Mouse (Mus musculus) c-Kit-positive CD71-positive TER-119-negative erythroid progenitor cells, embryonic 14.5 days (primary cell): ENCODE results near the gene Ctsd.

Experiments
- DNase-seq: peaks from one replicate; pipeline ENCODE4 v3.0.0-alpha.2; 2013; ENCODE audit warnings: low read depth

Ctsd gene

DNA sequence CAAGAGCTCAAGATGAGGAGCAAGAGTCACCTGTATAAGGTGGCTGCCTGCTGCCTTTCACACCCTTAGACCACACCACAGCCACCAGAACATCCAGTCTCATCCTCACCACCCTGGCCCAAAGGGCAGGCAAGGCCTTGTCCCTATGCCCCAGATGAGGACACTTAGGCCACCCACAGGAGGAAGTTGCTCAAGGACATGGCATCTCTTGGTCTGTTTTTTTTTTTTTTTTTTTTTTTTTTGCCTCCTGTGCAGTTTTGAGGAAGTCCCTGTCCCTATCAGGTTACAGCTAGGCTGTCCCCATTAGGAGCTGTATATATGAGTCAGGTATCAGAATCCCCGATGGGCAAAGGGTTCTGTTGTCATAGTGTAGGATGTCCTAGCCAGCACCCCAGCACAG lies 11.4 kb upstream of the Ctsd start:
- no peak for DNase-seq

DNA sequence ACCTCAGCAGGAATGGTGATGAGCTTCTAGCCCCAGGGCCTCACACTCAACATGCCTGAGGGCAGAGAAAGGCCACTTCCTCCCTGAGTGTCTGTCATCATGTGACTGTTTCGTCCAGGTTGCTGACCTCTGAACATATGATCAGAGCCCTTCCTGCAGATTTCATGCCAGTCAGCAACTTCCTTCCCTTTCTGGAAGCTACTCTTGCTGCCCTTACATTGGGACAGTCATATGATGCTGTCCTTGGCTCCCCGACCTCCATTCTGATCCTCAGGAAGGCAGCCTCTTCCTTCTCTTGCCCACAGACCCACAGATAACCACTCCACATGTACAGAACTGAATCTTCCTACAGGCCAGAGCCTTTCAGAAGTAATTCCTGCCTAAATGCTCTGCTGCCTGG lies 10.2 kb upstream of the Ctsd start:
- no peak for DNase-seq

DNA sequence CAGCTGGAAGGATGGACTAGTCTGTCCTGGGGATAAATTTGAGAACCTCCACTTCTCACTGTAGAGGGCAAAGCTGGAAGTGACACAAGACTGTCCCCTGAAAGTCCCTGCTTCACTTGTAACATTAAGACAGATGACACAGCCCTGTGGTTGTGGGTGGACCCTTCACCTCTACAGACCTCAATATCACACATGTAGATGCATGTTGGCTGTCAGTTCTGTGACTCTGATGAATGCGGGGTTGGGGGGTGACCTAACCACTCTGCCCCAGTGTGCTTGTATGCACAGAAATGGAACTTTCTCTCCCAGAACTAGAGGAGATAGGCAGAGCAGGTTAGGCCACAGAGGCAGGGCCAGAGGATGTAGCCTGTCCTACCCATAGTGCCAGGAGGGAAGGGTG lies 8.8 kb upstream of the Ctsd start:
- no peak for DNase-seq

DNA sequence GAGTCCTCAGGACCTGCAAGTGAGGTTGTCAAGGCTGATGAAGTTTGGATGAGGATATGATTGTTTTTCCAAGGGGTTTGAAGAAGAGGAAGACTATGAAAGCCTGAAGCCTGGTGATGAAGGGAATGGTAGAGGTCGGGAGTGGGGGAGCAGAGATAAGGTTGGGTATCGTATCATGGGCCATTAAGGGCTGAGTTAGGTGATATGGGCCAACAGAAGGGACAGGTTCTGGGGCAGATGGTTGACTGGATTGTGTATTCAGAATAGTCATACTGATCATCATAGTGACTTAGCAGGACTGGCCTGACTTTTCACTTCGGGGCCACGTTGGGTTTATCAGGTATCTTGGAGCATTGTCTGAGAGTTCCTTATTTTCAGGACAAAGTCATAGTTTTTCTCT lies 7.6 kb upstream of the Ctsd start:
- no peak for DNase-seq

DNA sequence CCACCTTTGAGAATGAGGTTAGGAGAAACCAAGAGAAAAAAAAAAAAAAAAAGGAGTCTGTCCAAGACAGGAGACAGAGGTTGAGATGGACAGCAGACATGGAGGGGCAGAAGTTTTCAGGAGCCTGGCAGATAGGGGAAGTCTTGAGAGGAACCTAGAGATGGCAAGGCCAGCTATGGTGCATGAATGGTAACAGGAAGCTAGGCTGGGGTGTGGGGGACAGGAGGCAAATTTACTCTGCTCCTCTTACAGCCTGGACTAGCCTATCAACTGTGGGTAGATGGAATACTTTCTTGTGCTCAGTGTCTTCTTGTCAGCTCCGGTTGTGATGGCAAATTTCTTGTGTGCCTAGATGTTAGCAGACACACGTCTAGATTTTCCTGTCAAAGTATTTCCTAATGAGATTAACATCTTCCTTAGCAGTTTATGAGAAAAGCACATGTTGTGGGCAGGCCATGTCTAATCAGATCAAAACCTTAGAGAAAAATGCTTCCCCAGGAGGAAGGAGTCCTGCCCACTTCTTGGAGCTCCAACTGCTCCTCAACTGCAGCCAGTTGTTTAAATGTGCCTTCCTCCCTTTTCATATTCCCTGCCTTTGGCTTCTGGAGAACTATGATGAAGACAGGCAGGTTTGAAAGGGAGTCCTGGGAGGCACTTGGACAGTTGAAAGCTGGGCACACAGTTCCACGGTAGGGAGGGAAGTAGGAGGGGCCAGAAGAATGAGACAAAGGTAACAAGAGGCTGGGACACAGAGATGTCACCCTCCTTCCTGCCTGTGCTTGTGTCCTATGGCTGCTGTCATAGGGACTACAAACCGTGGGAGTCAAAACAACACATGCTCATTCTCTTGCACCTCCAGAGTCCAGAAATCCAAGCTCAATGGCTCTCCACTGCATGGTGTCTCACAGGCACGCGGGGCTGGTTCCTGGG lies 6.7 kb upstream of the Ctsd start:
- no peak for DNase-seq

DNA sequence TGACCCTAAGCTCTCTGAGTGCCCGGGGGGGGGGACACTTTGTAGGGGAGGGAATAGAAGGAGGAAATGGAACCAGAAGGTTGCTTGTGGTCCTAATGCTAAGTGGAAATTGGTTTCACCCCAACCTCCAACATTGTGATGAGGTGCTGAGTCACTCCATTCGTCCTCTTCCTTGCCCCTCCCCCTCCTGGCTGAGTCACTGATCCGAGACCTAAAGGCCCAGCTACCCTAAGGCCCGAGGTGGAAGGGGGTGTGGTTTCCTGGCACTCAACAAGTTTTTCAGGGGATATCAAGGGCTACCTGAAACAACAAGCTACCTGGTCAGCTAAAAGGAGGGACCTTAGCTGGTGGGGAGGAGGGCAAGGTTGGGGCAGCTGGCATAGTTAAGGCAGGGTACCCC lies 5.4 kb upstream of the Ctsd start:
- peak; percentile 78 for DNase-seq

DNA sequence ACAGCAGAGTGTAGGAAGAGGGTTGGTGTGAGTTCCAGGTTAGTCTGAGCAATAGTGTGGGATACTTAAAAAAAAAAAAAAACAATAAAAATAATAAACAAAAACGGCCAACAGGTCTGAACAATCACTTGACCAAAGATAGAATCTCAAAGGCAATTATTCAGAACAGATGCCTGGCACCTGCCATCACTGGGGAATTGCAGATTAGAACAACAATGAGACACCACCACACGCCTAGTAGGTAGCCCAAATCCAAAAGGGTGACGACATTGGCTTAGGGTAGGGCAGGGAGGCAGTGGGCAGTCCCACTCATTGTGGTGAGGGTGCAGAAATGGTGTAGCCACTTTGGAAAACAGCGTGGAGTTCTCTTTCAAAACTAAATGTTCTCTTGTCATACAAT lies 3.8 kb upstream of the Ctsd start:
- no peak for DNase-seq

DNA sequence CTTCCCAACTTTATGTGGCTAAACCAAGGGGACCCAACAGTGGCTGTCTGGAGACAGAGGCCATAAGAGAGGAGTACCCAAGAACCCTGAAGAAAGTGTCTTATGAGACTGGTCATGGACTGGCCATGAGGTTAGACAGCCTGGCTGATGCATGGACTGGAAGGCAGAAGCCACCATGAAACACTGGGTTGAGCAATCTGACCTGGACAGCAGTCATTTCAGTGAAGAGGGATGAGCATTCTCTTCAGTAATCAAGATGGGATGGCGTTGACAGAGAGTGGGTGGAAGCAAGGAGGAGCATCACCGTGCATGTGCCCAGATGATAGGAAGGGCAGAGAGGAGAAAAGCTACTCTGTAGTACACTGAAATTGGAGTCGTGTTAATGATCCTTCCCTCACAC lies 3.3 kb upstream of the Ctsd start:
- no peak for DNase-seq

DNA sequence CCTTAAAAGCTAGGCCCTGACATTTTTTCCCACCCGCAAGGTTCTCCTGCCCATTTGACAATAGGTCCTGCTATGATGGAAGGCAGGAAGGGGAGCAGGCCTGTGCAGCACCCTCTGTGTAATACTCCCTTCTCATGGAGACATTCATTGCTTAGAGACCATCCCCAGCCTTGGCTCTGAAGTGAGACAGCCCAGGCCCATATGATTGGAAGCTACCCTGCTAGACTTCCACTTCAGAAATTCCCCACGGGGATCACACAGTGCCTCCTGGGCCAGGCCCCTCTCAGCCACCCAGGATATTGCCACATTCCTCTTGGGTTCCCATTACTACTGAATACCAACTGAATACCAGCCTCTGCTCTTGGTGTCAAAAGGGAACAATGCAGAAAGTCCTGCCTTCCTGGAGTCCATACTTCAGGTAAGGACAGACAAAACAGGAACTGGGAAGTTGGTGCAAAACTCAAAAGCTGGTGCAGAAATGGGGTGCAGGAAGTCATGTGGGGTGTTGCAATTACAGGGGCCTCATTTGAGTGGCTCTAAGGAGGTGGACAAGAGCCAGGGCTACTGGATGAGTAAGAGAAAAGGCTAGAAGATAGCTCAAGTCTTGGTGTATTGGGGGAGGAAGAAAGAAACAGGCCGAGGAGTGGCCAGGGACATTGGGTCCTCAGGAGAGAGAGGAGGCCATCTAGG lies 2.3 kb upstream of the Ctsd start:
- DNase-seq, result no peak

DNA sequence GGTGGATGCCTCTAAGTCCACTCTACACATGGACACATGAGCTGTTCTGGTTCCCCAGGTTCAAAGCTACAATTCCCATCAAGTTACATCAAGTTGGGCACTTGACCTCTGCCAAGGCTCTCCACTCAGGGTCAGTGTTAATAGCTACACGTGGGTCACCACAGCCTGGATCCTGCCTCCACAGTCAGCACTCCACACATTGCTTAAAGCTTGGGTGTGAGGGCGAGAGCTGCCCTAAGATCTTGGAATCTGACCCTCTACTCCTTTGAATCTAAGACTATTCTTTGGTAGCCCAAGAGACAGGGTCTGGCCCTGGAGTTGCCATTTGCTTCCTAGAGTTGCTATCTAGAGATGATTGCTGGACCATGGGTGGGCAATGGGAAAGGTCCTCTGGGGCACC lies 902 bp upstream of the Ctsd start:
- DNase-seq, result no peak

DNA sequence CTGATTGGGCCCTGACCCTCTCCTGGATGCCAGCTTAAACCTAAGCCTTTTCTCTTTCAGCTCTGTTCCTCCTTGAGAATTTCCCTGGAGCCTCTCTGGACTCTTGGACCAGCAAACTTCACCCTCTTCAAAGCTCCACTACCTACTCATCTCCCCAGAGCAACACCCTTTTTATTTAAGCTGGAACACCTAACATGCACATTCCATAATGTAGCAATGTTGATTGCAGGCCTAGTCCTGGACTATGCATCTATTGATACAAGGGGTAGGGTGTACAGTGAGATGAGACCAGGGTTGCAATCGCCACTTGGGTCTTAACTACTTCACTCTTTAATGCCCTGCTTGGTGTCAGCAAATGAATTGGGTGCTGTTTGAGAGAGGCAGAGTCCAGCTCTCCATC lies 360 bp upstream of the Ctsd start:
- no peak for DNase-seq

DNA sequence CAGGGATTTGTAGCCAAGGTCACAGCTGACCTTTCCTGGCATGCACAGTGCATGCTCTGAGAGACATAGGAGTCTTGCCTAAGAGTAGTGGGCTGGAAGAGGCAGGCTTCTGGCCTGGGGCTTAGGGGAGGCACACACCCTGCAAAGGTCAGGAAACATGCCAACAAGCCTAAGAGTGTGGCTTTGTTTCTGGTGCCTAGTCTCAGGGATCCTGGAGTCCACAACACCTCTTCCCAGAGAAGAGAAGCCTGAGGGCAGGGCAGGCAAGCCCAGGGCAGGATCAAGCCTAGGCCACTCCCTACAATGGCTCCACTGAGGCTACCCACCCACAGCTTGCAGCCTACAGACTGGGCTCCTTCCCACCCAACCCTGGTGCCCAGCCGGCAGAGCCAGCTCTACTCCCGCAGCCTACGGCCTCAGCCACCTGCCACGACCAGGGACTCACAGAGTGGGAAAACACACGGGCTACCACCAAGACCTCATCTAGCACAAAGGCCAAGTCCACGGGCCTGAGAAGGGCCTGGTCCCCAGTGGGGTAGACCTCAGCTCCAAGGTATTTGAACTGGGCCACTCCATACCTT lies 1.1 kb downstream of the Ctsd start:
- DNase-seq, result no peak

DNA sequence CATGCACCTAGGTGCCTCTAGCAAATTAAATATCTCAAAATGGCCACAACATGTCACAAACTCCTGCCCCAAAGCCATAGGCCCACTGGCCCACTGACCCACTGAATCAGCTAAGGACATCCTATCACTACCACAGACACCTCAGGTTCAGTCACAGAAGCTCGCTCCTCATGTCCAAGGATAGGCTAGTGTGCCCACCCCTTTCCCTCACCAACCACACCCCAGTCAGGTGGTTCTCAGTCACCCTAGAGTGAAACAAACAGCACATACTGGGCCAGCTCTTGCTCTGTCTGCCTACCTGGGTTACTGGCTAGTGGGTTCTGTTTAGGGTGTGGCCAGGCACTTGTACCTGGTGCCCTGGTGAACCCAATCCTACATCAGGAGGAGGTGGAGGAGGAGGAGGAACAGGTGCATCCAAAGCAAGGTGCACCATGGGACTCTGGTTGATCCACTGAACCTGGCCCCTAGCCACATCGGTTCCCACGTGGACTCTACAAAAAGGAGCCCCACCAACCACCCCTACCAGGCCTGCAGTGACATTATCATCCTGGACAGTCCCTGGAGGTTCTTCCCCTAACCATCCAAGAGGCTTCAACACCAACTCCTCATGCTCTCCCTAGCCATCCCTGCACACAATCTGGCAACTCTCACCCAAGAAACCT lies 2.0 kb downstream of the Ctsd start:
- no peak for DNase-seq

DNA sequence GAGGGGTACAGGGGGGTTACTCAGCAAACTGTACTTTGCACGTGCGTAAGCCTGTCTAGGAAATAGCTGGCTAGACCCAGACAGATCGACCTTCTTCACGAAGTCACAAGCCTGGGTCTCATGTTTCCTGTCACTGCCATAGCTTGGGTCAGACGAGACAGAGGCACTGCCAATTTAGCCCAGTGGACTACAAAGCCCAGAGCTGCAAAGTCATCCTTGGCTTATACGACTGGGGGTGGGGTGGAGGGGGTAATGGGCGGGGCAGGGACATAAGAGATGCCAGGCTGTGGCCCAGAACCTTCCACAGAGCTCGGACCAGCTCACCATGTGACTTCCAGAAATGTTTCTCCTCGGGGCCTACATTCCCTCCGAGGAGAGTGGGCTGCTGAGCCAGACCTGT lies 3.5 kb downstream of the Ctsd start:
- DNase-seq, result no peak

DNA sequence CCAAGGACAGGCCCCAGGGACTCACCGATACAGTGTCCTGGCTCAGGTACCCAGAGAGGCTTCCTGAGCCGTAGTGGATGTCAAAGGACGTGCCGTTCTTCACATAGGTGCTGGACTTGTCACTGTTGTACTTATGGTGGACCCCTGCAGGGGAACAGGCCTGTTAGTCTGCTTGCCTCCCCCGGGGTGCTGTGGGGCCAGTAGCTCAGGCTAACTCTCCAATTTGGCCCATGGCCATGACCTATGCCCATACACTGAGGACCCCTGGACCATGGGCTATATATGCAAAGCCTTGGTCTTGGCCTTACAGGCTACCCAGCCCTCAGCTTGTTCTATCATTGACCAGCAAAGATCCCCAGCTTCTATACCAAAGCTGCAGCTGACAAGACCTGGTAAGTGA lies 5.3 kb downstream of the Ctsd start, which contains the start of gene Gm49369:
Gene Gm49369, minus strand, starts transcription at position 101 of the 400 bp plus-strand sequence.
- DNase-seq, result no peak

DNA sequence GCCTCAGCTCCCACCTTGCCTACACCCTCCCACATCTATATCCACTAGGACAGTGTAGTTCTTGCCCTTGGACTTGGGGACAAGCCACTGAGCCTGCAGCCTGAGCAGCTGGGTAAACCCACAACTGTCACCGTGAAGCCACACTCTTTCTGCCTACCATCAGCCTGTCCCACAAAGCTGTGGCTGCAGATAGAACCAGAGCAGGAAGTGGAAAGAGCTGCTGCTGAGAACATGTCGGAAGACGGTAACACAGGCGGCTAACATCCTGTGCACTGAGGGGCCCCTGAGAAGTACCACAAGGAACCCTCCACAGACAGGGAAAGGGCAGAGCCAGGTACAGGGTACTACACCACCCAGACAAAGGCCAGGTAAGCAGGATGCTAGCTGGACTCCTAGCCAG lies 6.7 kb downstream of the Ctsd start:
- no peak for DNase-seq

DNA sequence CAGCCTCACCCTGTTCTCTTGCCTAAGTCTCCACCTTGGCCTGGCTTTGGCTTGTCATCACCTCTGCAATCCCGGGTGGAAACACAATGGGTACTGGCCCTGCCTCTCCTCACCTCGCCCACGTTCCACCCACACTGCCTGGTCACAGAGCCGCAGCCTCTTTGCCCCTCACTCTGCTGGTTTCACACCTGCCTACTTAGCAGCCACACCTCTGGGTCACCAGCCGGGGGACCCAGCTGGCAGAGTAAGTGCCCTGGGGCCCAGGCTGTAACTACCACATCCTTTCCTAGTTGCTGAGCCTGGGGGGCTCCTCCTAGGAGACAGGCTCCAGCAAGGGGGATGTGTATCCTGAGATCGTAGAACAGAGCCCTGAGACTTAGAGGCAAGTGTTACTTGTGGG lies 8.7 kb downstream of the Ctsd start:
- DNase-seq, result no peak

DNA sequence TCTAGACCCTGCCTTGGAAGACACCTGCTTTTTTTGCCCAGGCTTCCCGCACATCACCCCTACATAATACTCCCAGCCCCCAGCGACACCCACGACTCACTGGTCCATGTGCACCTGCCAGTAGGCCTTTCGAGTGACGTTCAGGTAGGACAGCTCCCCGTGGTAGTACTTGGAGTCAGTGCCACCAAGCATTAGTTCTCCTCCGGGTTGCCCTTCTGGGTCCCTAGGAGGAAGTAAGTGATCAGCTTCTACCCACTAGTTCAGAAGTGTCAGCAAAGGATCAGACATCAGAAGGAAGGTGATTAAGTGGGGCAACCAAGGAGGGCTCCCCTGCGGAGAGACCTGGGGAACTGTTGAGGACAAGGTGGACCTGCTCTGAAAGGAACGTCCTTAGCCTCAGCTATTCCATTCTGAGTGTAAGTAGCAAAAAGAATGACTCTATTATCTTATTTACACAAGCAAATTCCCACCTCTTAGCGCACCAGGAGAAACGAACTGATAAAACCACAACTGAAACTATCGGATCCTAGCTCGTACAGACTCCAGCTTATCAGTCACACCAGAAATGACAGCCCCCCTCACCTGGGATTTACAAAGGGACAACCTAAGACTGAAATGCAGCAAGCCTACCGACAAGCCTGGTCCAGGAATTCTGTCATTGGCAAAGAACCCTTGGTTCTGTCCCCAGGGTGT lies 10.5 kb downstream of the Ctsd start:
- peak; percentile 72 for DNase-seq

DNA sequence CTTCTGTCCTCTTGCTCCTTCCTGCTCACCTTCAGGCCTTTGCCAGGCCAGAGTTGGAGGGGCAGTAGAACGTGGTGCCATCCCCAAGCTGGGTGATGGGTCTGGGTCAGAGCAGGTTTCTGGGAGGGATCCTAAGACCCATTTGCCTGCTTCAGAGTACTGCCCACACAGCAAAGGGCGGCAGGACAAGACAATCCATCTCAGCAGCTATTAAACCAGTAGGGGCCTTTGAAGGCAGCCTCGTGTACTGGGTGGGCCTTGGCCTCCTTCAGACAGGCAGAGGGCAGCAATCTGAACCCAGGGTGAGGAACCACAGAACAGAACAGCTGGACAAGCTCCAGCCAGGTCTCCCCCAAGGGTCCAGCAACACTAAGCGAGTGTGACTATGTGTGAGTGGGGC lies 11.7 kb downstream of the Ctsd start:
- no peak for DNase-seq

DNA sequence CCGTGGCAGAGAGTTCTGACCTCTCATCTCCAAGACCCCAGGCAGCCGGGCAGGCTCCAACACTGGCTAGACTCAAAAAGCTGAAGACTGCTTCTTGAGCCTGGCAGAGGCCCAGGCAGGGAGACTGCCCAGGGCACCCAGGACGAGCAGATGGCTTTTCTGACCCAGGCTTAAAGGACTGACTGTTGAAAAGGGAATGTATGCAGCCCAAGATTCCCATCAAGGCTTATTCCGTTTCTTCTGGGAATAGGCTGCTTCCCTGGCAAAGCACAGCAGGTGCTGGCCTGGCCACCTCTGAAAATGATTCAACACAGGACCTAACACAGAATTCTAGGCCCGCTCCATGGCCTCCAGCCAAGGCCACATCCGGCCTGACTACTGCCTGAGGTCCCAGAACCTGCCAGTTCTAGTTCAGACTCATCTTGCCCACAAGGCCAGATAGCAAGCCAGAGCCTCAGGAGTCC lies 12.5 kb downstream of the Ctsd start:
- no peak for DNase-seq

DNA sequence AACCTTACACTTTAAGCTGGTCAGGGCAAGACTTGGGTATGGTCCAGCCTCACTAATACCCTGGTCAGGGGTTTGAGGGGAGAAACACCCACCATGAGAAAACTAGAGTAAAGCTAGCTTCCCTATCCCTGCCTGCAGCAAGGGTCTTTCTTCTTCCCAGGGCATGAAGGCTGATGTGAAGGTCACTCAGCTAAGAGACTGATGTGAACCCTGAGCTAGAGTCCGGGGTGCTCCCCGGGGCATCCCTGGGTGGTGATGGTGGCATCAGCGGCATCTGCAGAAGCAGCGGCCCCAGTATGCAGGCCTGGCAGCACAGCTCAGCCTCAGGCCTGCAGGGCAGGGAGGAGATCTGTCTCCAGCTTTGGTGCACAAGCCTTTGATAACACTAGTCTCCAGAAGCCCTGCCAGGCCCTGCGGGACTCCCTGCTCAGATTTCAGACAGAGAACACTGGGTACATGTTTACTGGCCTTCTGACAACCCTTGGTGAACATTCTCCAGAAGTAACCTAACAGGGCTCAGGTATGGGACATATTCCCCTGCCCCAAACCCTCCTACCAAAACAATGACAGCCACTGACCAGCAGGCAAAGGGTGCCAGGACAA lies 13.3 kb downstream of the Ctsd start:
- DNase-seq, result no peak
